Mouse (Mus musculus) bone marrow, adult 2 months (tissue): Measurements from ENCODE around the gene Gcnt4.

Source experiments
- CTCF ChIP-seq: fragments of 200-500 bp; IDR thresholded peaks from 2 replicates; pipeline ENCODE4 v1.5.1; 2011; ENCODE audit warnings: low read length, control low read depth; ENCODE audit not compliant: control insufficient read depth, insufficient read depth
- POLR2A ChIP-seq: fragments of 200-500 bp; IDR thresholded peaks from 2 replicates; pipeline ENCODE4 v1.6.1; 2011; ENCODE audit warnings: low read depth, mild to moderate bottlenecking, control low read depth, low read length, borderline replicate concordance; ENCODE audit not compliant: control insufficient read depth

DNA sequence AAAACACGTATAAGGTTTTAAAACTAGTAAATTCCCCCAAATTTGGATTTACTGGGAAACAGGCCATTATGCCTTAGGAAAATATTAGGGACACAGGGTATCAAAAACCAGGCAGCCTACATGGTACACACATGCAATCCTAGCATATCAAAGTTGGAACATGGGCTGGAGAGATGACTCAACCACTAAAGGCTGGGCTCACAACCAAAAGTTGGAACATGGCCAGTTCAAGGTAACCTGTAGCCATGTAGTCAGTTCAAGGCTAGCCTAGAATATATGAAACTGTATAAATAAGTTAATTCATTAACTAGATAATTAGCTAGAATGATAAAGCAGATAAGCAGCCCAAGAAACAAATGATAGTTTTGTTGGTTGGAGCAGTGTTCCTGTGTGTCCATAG lies 3.3 kb downstream of the Gcnt4 start:
- no peak for TF ChIP-seq CTCF
- no peak for TF ChIP-seq POLR2A
